Mouse (Mus musculus) MEL (cell line): ENCODE measurements around the gene G430095P16Rik.

Experiments
- EP300 ChIP-seq, 2 experiments: IDR thresholded peaks; 2 replicates each; pipeline ENCODE4 v1.6.1; 2011; ENCODE audit warnings: improper control_type of control experiment in 2 of 2, low read length in 2 of 2, low read depth in 1 of 2, mild to moderate bottlenecking in 1 of 2
- JUND ChIP-seq: IDR thresholded peaks from 2 replicates; pipeline ENCODE4 v1.6.1; 2011; ENCODE audit warnings: low read depth, mild to moderate bottlenecking, improper control_type of control experiment, low read length
- SIN3A ChIP-seq: IDR thresholded peaks from 2 replicates; pipeline ENCODE4 v1.6.1; 2012; ENCODE audit warnings: low read length, improper control_type of control experiment, inconsistent platforms
- USF1 ChIP-seq: IDR thresholded peaks from 2 replicates; pipeline ENCODE4 v1.6.1; 2014; ENCODE audit warnings: low read depth, mild to moderate bottlenecking, inconsistent platforms, low read length, improper control_type of control experiment, moderate library complexity

DNA sequence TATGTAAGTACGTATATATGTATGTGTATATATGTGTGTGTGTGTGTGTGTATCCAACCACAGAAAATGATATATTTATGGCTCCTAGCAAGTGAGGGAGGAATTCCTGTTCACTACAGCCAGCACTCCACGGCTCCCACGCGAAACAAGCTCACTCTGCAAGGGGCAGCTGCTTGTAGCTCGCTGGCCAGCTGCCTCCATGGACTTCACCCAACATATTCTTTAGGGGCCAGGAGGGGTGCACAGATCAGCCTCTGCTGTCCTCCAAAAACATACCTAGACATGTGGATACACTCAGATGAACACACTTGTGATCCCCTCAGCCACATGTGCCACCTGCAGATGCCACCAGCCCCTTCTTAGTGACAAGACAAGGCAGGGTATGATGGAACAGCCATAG, 9.7 kb downstream of the G430095P16Rik start:
- TF ChIP-seq EP300 (IDR thresholded peaks at IDR 0.05; ENCODE audit: low read depth in 1 of 2, low read length in 2 of 2) (no peak), SIN3A (no peak), JUND (no peak), USF1 (no peak)
